Mouse (Mus musculus) adrenal gland, postnatal 4 days (tissue): Measurements from ENCODE around the gene Aldh1b1. TPM values are rescaled to one million over a fixed set of nuclear protein-coding genes. Genes with fewer than 3 reads are reported as not detected.
A peak's percentile ranks its signal among the peaks of the same experiment; 100 is the strongest.

Experiments used
- DNase-seq, 2 experiments: peaks; one replicate each; pipeline ENCODE4 v3.0.0; 2021 to 2022; ENCODE audit warnings: low spot score in 2 of 2, mixed read lengths in 2 of 2
- long read RNA-seq, 2 experiments: library from polyadenylated mRNA; stranded (forward); transcript quantifications; one replicate each; pipeline ENCODE4 v2.0.0; 2021
- total RNA-seq, 2 experiments: library from RNA; stranded (reverse); gene quantifications; 2 replicates each; pipeline ENCODE4 v1.2.3; 2021

The Aldh1b1 gene
- total RNA-seq = 10 to 100 TPM; 22.9 to 27.7 TPM
- long read RNA-seq, experiment 1, transcript Aldh1b1-201 (2 exons, 2,298 nt) = major isoform, 35 of 40 reads
- long read RNA-seq, experiment 1, partial matches to known transcripts = 4 of 40 reads
- long read RNA-seq, experiment 1, other reads (novel, unspliced or antisense) = 1 of 40 reads
- long read RNA-seq, experiment 2, transcript Aldh1b1-201 (2 exons, 2,298 nt) = major isoform, 61 of 74 reads
- long read RNA-seq, experiment 2, partial matches to known transcripts = 0 of 74 reads
- long read RNA-seq, experiment 2, other reads (novel, unspliced or antisense) = 12 of 74 reads

DNA sequence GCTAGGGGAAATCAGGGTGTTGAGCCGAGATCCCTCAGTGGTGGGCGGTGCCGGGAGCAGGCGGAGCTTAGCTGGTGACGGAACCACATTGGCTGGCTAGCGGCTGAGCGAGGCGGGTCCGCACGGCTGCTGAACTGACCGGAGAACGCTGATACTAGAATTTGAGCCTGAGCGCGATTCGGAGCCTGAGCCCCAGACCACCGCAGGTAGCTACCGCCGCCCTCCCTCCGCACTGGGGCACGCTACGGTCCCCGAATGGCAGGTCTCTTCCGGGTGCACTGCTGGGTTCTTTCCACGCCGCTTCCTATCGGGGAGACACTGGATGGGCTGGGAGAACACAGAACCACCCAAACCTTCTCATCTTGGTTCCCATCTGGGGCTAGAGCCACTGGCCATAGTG is at the start of gene Aldh1b1:
Gene Aldh1b1, plus strand, starts transcription at position 59 of the 400 bp plus-strand sequence.
- DNase-seq = peak; percentile 54 to 56

DNA sequence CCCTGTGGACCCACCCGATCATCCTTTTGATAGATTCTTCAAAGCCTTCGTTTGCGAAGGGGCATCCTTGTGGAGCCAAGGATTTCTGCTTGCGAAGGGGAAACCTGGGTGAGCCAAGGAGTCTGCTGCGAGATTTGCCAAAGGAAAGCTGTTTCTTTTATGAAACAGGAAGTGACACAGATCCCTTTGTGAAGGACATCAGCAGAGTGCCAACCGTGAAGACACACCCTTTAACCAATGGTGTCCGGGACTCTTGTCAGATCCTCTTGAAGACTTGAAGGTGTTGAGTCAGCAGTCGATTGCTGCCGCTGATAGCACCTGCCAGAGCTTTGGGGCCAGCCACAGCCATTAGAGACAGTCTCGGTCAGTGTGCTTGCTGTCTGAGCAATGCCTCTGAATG is 49.4 kb upstream of the Aldh1b1 start:
- no peak for DNase-seq

DNA sequence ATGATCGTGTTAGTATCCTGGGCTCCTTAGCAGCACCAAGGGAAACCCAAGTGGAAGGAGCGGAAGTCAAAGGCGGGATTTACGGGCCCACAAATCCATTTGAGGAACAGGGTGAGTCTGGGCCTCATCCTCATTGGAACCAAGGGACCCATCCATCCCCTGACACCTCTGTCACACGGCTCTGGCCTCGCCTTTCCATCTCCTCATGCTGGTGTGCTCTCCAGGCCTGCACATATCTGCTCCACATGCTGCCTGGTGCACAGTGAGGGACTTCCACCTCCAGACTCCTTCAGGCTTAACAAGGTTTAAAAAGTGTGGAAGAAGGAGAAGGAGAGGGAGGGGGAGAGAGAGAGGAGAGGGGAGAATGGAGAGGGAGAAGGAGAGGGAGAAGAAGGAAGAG is 48.3 kb upstream of the Aldh1b1 start:
- DNase-seq = no peak

DNA sequence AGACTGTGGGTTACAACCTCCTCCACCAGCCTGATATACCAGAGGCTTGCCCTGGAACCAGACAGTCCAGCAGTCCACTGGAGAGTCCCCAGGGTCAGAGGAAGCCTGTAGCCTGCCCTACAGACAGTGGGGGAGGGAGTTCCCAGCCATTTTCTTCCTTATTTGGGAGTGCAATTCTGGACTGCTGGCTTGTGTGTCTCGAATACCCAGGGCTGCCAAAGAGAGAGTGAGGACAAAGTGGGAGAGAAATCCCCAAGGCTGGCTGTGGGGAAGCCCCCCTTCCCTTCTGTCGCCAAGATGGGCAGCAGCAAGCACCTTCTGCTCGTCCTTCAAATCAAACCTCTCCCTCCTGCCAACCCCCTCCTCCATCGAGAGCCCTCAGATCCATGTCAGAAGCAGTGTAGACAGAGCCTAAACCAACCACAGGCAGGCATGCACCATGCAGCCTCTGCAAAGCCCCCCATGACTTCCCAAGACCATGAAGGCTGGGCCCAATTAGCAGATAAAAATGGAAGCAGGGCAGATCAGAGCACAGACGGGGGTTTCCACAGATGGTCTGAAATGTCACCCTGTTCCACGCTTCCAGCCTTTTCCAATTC is 45.5 kb upstream of the Aldh1b1 start:
- DNase-seq = no peak

DNA sequence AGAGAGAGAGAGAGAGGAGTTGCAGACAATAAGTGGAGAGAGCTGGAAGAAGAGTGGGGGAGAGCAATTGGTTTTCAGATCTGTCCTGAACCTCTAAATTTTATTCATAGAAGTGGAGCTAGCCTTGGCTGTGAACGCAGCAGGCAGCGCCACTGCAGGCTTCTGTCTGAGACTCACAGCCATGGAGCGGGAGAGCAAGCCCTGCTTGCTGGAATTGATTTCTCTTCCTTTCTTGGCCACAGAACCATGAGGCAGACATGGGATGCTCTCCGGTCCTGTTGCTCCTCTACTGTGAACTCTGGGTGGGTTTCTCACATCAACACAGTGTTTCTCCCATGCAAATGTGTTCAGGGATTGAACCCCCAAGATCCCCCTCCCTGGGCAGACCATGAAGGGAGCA is 44.7 kb upstream of the Aldh1b1 start:
- DNase-seq = no peak

DNA sequence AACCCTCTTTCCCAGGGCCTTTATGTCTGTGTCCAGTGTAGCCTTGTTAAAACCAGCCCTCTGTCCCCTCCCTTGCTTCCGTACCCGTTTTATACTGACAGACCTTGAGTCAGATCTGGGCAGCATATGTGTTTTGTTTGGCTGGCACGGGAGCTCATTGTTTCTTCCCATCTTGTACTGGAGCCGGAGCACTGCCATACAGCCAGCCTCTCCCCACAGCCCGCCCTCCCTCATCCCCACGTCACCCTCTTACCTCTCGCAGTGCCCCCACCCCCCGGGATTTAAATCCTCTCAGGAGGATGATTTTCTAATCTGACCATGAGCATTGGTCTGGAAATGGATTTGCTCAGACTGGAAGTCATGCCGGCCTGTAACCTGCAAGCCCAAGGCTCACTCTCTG is 43.7 kb upstream of the Aldh1b1 start:
- DNase-seq = no peak

DNA sequence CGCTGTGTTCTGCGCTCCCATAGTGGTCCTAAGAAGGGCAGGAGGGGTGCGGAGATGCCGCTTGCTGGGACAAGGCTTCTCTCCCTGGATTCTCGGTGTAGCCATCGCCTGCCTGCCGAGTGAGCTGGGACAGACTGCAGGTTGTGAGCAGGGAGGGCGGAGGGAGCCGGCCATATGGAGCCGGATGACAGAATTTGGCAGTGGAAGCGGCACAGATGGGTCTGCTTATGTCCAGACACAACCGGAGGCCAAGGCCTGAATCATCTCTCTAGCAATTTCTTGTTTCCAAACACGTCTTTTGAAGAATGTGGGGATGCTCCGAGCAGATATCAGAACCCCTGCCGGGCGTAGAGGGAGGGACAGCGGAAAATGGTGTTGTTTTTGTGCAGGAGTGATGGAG is 42.9 kb upstream of the Aldh1b1 start:
- DNase-seq = no peak

DNA sequence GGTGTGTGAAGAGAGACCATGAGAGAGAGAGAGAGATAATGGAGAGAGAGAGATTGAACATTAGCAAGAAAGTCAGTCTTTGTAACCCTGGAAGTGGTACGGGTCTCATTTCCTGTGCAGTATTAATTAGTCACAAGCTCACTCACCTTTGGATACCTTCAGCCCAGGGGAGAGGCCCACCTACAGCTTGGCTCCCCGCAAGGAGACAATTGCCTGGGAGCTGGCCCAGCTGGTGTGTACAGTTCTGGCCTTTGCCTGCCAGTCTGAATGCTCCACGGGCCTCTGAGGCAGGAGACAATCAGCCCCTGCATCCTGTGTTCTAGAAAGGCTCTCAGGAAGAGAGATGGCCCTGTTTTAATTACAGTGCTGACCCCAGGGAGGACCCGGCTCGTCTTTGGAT is 40.9 kb upstream of the Aldh1b1 start:
- no peak for DNase-seq

DNA sequence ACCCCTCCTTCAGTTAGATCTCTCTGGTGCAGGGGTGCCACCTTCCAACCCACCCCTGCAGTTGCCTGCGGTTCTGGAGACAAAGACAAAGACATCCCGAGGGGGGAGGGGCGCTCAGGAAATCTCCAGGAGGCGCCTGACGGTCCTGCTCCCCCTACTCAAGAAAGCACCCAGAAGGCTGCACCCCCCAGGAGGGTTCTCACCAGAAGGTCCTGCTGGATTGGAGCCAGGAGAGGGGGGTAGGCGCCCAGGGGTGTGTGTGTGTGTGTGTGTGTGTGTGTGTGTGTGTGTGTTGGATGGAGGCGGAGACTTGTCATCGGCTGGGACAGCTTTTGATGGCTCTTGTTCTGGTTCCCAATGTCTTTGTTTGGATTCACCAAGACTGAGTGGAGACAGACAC is 39.4 kb upstream of the Aldh1b1 start:
- no peak for DNase-seq

DNA sequence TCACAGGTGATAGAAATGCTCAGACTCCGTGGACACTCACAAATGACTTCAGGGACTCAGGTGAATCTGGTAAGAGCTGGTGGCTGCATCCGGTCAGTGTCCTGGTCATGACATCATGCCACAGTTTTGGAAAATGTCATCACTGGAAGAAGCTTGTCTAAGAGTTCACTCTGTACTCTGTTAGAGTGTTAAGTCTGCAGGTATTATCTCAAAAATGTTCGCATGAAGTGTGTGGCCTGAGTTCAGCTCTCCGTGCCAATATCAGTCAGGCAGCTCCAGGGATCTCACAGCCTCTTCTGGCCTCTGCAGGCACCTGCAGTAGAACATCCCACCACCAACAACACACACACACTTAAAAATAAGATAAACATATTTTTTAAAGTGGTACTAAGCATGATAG is 36.2 kb upstream of the Aldh1b1 start:
- DNase-seq = no peak

DNA sequence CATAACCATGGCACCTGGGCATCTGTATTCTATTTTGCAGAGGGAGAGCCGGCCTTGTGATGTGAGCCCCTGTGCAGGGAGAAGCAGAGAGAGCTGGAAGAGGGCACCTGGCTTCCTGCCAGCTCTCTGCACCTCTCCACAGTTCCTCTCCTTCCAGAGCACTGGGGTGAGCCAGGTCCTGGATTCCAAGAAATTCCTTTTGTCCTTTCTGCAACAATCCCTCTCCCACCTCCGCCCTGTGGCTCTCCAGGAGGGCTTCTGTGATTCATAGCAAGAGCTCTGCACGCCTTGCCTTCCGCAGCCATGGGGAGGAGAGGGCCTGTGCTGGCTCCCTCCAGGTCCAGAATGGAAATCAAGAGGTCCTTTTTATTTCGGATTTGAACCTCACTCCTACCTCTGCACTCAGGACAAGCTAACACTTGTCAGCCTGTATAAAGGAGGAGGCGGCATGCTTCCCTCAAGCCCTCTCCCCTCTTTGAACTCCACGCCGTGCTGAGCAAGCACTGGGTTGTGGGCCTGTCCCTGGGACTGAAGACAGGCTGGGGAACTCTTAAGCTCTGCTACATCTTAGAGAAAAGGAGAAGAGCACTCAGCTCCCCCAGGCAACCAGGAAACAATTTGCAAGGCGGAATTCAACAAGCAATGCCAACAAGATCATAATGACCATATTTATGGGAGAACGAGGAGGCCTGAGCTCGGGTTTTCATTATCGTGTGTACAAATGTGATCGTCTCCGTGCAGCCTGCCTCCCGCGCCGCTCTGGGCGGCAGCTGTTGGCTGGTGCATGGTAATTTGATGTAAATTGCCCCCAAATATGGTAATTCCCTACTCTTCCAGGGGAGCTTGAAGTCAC is 35.3 kb upstream of the Aldh1b1 start:
- no peak for DNase-seq

DNA sequence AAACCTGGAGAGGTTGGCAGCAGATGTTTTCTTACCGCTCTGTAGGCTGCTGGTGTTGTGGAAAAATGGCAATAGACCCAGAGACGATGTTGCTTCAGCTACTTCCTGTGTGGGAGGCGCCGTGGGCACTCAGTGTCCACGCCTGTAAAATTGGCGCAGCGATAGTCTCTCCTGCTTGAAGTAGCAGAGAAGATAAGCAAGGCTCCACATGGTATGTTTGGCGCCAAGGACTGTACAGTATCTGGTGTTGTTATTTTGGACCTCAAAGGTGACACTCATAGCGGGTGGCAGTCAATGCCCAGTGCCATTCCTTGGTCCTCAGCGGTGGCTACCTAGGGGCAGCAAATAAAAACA is 34.7 kb upstream of the Aldh1b1 start:
- no peak for DNase-seq

DNA sequence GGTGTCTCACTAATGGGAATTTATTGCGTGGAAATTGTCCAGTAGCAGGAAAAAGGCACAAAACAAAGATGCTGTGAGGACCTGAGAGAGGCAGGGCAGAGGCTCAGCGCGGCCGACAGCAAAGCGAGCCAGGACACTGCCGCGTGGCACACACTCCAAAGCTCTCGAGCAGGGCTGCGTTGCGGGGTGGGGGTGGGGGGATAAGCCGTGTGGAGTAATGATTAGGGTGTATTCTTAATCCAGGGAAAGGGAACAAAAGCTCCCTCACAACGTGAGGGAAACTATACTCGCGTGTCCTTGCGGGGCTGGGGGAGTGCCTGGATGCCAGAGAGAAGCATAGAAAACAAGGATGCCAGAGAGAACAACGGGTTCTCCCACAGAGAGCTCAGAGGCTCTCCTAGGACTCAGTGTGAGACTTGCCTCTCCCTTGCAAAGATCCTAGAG is 33.7 kb upstream of the Aldh1b1 start:
- DNase-seq = no peak

DNA sequence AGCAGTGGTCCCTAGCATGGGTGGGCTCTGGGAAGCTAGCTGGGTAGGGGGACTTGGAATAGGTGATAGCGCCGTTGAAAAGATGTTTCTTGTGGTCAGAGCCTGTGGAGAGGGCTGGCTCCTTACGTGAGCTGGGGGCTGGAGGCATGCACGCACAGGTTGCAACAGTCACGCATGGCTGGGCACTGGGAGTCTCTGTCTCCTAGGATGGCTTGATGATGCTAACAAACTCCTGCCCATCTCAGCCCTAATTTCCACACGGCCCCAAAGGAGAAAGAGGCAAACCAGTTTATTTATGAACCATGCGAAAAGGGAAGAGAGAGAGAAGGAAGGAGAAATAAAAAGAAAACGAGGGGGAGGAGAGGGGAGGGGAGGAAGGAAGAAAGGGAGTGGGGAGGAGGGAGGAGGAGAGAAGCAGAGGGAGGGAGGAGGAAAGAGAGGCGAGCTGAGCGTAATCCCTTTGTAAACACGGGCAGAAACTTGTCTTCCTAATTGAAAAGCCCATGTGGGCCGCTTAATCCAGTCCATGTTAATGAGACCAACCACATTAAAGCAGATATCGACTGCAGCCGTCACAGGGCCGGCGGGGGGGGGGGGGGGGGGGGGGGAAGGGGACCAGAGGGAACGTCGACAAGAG is 33.1 kb upstream of the Aldh1b1 start:
- no peak for DNase-seq

DNA sequence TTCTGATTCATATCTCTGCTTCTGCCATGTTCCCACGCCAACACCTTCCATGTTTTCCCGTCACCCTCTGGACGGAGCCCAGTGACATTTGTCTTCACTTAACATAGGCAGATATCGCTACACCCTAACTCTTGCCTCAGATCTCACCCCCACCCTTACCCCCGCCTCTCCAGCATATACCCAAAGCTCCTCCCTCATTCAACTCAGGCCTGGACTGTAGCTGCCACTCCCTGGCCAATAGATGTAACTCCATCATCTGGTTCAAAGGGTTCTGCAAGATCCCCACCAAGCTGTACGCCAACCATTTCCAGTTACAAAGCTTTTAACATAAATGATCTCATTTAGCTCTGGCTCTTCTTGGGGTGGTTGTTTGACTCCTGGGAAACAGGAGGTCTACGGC is 32.0 kb upstream of the Aldh1b1 start:
- no peak for DNase-seq

DNA sequence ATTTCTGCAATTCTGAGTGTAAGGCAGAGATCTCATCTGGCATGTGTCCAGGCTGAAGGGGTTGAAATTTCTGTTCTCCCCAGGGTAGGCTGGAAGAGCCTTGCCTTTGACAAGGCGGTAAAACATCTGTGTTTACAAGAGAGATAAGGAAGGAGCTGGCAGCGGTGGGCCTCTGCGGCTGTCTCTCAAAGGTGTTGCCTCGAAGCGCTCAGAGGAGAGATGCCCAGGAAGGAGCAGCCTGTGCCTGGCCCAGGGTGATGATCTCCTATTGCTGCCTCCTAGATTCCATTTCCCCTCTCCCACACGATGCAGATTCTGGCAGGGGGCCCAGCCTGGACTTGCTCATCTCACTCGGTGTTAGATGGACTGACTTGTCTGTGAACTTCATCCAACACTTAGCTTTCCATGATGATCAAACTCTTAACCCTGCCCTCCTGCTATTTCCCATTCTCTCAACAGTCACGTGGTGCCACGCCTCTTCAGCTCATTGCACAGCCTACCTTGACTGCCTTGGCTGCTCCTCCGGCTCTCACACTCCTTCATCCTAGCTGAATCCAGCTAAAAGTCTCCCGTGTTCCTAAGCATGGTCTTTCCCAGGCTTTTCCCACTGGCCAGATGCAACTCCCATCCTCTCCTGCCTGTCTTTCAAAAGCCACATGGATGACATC is 30.8 kb upstream of the Aldh1b1 start:
- DNase-seq = no peak

DNA sequence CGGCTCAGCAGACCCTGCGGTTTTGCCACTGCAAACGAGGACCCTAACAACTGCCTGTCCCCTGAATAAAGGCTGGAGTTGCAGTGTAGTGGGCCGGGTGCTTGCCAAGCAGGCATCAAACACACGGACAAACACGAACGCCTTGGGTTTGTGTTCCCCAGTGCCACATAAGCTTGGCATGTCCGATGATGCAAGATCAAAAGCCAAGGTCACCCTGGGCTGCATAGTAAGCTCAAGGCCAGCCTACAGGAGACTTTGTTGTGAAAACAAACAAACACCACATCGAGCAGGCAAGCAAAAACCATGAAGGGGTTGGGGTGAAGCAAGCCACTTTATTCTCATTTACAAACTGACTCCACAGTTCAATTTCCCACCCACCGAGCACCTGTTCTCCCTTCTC is 29.7 kb upstream of the Aldh1b1 start:
- DNase-seq = no peak

DNA sequence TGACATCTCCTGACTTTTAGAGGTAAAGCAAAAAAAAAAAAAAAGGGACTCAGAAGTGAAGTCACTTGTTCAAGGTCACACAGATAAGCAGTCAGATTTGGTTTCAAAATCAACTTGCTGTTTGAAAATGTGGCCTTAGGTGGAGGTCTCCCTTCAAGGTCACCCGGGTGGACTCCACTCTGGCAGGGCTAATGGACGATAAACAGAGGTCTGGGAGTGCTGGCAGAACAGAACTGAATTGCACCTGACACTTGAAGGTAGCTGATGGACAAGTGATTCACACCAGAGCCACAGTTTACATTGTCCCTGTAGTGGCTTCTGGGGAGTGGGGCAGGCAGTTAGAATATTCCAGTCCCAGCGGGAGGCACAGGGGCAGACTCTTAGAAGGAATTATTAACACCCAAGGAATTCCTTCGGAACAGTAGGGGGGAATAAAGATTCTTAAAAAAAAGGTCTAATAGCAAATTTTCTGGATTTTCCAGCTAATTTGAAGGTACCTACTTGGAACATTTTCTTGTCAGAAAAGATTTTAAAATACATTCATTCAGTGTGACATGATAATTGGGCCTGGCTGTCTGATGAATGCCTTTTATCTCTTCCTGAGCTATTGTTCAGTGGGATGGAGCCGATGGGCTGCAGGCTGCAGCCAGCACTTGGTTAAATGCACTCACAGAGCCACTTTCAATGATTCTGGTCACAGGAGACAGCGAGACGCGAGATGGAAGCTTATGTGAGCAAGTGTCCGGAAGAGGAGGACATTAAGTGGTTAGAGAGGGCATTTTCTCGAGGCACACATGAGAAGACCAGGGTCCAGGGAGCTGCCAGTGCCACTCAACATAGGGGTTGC is 28.8 kb upstream of the Aldh1b1 start:
- no peak for DNase-seq

DNA sequence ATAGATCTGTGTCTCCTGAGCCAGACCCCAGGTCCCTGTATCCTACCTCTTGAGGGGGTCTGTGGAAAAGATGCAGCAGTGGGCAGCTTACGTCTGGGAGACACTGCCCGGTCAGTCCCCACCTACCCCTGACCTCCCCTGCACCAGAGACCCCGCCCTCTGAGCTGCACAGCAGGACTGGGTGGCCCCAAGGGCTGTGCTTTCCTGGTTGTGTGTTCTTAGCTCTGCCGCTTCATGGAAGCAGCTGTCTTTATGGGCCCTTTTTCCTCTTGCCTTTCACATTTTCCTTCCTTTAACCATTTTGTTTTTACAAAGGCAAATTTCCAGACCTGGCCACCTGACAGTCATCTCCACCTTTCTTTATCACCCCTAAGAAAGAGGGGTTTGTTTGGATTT is 28.2 kb upstream of the Aldh1b1 start:
- no peak for DNase-seq

DNA sequence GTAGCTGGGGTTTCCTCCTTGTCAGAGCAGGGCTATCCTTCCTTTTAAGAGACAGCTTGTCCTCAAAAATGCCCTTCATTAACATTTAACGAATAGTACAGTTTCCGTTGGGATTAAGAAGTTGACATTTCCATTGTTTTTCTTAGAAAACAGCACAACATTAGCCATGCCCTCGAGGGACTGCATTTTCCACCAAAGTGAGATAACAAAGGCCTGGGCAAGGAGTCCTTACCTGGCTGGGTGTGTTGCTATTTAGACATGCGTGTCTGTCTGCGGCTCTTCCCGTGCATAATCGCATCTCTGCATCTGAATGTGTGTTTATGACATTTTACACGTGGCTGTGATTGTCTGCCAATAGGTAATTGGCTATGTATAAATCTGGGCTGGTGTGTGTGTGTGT is 27.6 kb upstream of the Aldh1b1 start:
- no peak for DNase-seq
